Mouse (Mus musculus) limb, embryonic 11.5 days (tissue): ENCODE data around the gene Ackr3. TPM values are rescaled to one million over a fixed set of nuclear protein-coding genes. Genes with fewer than 3 reads are reported as not detected.

Experiments used
- ATAC-seq: fragments of 200-750 bp; cut with Nextera tagmentation; 2 replicates; pipeline ENCODE4 v1.8.0; 2017; ENCODE audit warnings: low read depth; ENCODE audit not compliant: insufficient number of reproducible peaks, low FRiP score, low TSS enrichment
- DNase-seq: peaks from one replicate; pipeline ENCODE4 v3.0.0-alpha.2; 2015; ENCODE audit warnings: low spot score
- H3K27ac ChIP-seq: fragments of 300-500 bp; sonication (generic); replicated peaks from 2 replicates; pipeline ENCODE4 v1.5.1; 2014; ENCODE audit warnings: low read depth, mild to moderate bottlenecking, low read length
- H3K27me3 ChIP-seq: fragments of 300-500 bp; sonication (generic); 2 replicates; pipeline ENCODE4 v1.6.1; 2014; ENCODE audit warnings: mild to moderate bottlenecking, low read length, mixed read lengths; ENCODE audit not compliant: control insufficient read depth, insufficient read depth
- H3K36me3 ChIP-seq: fragments of 300-500 bp; sonication (generic); 2 replicates; pipeline ENCODE4 v1.6.1; 2014; ENCODE audit warnings: mild to moderate bottlenecking, low read length, moderate library complexity, mixed read lengths; ENCODE audit not compliant: control insufficient read depth, insufficient read depth
- H3K4me1 ChIP-seq: fragments of 300-500 bp; sonication (generic); 2 replicates; pipeline ENCODE4 v1.6.1; 2014; ENCODE audit warnings: low read length, mixed read lengths; ENCODE audit not compliant: control insufficient read depth, insufficient read depth
- H3K4me2 ChIP-seq: fragments of 300-500 bp; sonication (generic); 2 replicates; pipeline ENCODE4 v1.6.1; 2014; ENCODE audit warnings: low read depth, mild to moderate bottlenecking, moderate library complexity; ENCODE audit not compliant: severe bottlenecking
- H3K4me3 ChIP-seq: fragments of 300-500 bp; sonication (generic); 2 replicates; pipeline ENCODE4 v1.5.1; 2014; ENCODE audit warnings: low read depth, low read length
- H3K9ac ChIP-seq: fragments of 300-500 bp; sonication (generic); 2 replicates; pipeline ENCODE4 v1.6.1; 2014; ENCODE audit warnings: mild to moderate bottlenecking, low read length
- H3K9me3 ChIP-seq: fragments of 300-500 bp; sonication (generic); 2 replicates; pipeline ENCODE4 v1.6.1; 2016; ENCODE audit warnings: low read length; ENCODE audit not compliant: control insufficient read depth
- WGBS: fragments of 180-500 bp; shearing (Covaris S2); extraction: QIAGEN DNeasy Blood & Tissue Kit; methylation state at CpG from one replicate; pipeline ENCODE4 v1.1.7; 2014; 5-methylcytosine and 5-hydroxymethylcytosine counted together
- polyA plus RNA-seq: library from polyadenylated mRNA; unstranded; fragments of >200 nt; fragmentation: Nextera tagmentation; extraction: Ambion mirVana; gene quantifications from 2 replicates; pipeline ENCODE4 v1.2.1, GENCODE M21; 2014

Gene Ackr3
- polyA plus RNA-seq, 1 experiment from 2014 or later, result 26.0 TPM

DNA sequence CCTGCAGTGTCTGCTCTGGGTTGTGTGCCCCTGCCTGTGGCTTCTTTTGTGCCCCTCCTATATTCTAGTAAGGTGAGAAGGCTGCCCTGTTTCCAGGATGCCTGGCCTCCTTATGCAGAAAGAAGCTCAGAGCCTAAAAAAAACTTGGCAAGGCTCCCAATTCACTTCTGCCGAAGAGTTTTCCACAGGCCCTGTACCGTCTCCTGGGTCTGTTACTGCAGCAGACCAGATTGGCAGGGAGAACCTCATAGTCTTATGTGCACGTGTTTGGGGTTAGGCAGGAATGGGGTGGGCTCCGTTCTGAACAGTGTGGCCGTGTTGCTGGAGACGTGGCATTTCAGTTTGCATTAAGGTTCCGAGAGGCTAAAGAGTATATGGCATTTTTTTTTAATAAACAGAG lies 27.6 kb upstream of the Ackr3 start:
- H3K36me3 ChIP-seq, result no peaks in the 10 kb centered on the region
- H3K9me3 ChIP-seq, result no peaks in the 10 kb centered on the region
- no peak for DNase-seq
- H3K27ac ChIP-seq, result no peak overlapping the region
- no peak overlapping the region for H3K4me3 ChIP-seq
- H3K27me3 ChIP-seq, result no peaks in the 10 kb centered on the region
- no peak overlapping the region for H3K4me2 ChIP-seq
- WGBS, result 78% methylated on average over 7 of the region's 7 CpGs
- no peak overlapping the region for H3K9ac ChIP-seq
- no peak for ATAC-seq
- no peaks in the 10 kb centered on the region for H3K4me1 ChIP-seq

DNA sequence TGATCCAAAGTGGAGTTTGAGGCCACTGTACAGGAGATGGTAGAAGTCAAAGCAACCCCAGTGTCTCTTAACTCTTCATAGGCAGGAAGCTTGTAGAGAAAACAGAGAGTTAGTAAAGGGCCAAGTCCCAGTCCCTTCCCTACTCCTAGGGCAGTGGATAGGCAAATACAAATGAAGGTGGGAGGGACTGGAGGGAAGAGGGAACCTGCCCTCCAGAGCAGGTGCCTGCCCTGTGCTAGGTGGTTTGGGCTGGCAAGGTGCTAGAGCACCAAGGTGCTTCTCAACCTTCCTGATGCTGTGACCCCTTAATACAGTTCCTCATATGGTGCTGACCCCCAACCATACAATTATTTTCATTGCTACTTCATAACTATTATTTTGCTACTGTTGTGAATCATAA lies 26.2 kb upstream of the Ackr3 start:
- Histone ChIP-seq H3K4me3 (no peak overlapping the region), H3K27me3 (no peaks in the 10 kb centered on the region), H3K9ac (no peak overlapping the region), H3K4me1 (no peaks in the 10 kb centered on the region), H3K27ac (no peak overlapping the region), H3K4me2 (no peak overlapping the region), H3K36me3 (no peaks in the 10 kb centered on the region), H3K9me3 (no peaks in the 10 kb centered on the region)
- DNase-seq, result no peak
- no peak for ATAC-seq

DNA sequence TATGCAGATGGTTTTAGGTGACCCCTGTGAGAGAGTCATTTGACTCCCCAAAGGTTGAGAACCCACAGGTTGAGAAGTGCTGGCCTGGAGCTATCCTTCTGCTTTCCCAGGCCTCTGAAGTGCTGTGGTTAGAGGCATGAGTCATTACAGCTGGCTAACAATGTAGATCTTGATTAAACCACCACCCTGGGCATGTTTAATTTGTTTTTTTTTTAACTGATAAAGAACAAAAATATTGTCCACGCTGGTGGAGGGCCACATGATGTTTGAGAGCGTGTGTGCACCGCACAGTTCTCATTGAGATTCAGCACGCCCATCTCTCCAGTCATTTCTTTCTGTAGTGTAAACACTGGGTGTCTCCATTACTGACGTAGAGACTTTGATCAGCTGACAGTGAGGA lies 25.8 kb upstream of the Ackr3 start:
- no peak overlapping the region for H3K9ac ChIP-seq
- 65% methylated on average over 5 of the region's 5 CpGs for WGBS

DNA sequence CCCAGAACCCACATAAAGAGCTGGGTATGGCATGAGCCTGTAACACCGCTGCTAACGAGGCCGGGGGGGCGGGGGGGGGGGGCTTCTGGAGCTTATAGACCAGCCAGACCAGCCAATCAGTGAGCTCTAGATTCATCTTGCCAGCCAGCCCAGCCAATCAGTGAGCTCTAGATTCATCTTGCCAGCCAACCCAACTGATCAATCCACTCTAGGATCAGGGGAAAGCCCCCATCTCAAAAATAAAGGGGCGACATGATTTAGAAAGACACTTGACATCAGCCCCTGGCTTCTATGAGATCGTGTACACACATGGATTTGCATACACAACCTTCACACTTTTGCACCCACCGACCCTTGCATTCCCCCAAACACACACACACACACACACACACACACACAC lies 23.3 kb upstream of the Ackr3 start:
- Histone ChIP-seq H3K27ac (no peak overlapping the region), H3K4me3 (no peak overlapping the region), H3K9me3 (no peaks in the 10 kb centered on the region), H3K36me3 (no peaks in the 10 kb centered on the region), H3K4me1 (no peaks in the 10 kb centered on the region), H3K9ac (no peak overlapping the region), H3K27me3 (no peaks in the 10 kb centered on the region), H3K4me2 (no peak overlapping the region)
- DNase-seq (no peak), ATAC-seq (no peak)
- 78% methylated on average over 7 of the region's 7 CpGs for WGBS

More for the DNA sequence above, 25.8 kb upstream of the Ackr3 start:
- no peak overlapping the region for H3K4me2 ChIP-seq
- no peaks in the 10 kb centered on the region for H3K9me3 ChIP-seq
- H3K27ac ChIP-seq, result no peak overlapping the region
- no peak for ATAC-seq
- no peak for DNase-seq
- no peaks in the 10 kb centered on the region for H3K36me3 ChIP-seq
- no peaks in the 10 kb centered on the region for H3K4me1 ChIP-seq
- no peaks in the 10 kb centered on the region for H3K27me3 ChIP-seq
- H3K4me3 ChIP-seq, result no peak overlapping the region

DNA sequence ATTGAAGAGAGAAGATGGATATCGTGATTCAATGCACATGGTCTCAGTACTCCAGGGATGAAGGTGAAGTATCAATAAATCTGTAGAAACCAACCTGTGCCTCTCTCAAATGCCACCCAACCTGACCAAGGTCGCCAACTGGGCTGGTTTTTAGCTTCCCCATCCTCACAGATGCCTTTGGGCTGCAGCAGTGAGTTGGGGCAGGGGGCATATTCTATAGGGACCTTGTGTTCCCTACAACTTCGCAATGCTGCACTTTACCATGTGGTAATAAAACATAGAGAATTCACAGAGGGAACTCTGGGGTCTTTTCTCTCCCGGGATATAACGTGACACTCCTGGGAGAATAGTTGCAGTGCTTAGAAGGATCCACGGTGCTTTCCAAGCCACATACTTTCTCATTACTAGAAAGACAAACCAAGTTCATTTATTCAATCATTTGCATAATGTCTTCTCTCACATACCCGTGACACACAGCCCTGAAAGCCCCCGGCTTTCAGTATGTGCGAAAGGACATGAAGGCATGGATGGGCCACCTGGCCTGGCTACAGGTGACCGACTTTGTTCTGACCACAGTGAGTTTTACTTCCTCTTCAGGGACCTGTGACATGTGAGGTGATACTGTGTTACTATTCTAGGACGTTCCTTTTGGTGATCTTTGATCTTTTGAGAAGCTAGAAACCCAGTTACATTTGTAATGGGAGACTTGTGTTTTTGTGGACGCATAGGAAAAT lies 22.6 kb upstream of the Ackr3 start:
- 83% methylated on average over 12 of the region's 12 CpGs for WGBS
- H3K36me3 ChIP-seq, result no peaks in the 10 kb centered on the region
- no peak for ATAC-seq
- no peaks in the 10 kb centered on the region for H3K9me3 ChIP-seq
- no peaks in the 10 kb centered on the region for H3K27me3 ChIP-seq
- H3K9ac ChIP-seq, result no peak overlapping the region
- no peak overlapping the region for H3K4me2 ChIP-seq
- no peak overlapping the region for H3K27ac ChIP-seq
- H3K4me1 ChIP-seq, result no peaks in the 10 kb centered on the region
- no peak overlapping the region for H3K4me3 ChIP-seq
- DNase-seq, result no peak

DNA sequence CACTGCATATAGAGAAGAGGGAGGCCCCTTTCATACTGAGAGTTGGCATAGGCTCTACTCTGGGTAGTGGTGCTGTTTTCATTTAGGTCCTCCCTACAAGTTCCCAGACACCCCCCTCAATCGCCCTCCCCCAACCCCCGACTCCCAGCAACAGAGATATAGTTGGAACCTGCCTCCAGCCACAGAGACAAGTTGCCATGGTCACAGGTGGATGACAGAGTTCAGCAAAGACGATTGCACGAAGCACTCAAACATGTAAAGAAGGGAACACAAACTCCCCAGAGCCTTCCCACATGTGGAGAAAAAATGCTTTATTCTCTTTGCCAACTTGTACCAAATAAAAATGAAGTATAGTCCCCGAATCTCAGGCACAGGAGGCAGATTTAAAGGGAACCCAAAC lies 21.3 kb upstream of the Ackr3 start:
- Histone ChIP-seq H3K36me3 (no peaks in the 10 kb centered on the region), H3K27ac (no peak overlapping the region), H3K4me1 (no peaks in the 10 kb centered on the region), H3K27me3 (no peaks in the 10 kb centered on the region), H3K4me2 (no peak overlapping the region), H3K9me3 (no peaks in the 10 kb centered on the region), H3K4me3 (no peak overlapping the region), H3K9ac (no peak overlapping the region)
- ATAC-seq (no peak), DNase-seq (no peak)
- whole genome bisulfite sequencing, result 77% methylated on average over 5 of the region's 5 CpGs

DNA sequence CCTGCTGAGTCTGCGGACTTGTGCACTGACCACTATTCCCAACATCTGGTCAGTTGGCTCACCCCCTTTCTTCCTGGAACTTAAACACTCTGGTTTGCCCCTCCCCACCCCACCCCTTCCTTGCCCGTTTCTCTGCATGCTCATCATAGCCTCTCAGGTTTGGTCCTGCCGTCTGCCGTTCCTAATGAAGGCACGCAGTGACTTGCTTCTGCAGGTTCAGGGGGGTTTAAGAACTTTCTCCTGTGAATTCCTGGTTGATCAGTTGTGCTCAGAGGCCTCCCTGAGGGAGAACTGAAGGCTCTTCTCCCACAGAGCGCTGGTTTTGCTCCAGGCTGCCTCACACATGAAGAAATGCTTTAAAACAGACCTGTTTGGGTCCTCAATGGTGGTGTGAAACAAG lies 20.2 kb upstream of the Ackr3 start:
- H3K9me3 ChIP-seq, result no peaks in the 10 kb centered on the region
- WGBS, result 42% methylated on average over 6 of the region's 6 CpGs
- H3K27ac ChIP-seq, result no peak overlapping the region
- H3K4me1 ChIP-seq, result no peaks in the 10 kb centered on the region
- no peak for DNase-seq
- no peaks in the 10 kb centered on the region for H3K27me3 ChIP-seq
- no peaks in the 10 kb centered on the region for H3K36me3 ChIP-seq
- H3K4me2 ChIP-seq, result no peak overlapping the region
- no peak overlapping the region for H3K9ac ChIP-seq
- no peak for ATAC-seq
- H3K4me3 ChIP-seq, result no peak overlapping the region

DNA sequence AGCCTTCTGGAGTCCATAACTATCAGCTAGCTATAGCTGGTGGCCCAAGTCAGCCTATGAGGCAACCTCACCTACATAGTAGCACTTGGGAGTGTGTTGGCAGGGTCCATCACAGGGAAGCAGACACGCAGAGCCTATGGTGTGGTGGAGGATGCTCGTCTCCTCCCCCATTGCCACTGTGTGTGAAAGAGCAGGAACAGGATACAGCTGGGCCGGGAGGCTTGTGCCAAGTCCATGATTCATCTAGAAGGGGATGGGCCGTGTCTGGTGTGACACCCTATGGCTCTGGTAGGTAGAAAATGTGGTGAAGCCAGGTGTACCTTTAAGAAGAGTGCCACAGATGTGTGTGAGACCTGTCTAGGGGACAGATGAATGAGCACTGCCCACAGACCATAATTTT lies 17.6 kb upstream of the Ackr3 start:
- Histone ChIP-seq H3K9ac (no peak overlapping the region), H3K27me3 (no peaks in the 10 kb centered on the region), H3K4me3 (no peak overlapping the region), H3K36me3 (no peaks in the 10 kb centered on the region), H3K4me2 (no peak overlapping the region), H3K27ac (no peak overlapping the region), H3K4me1 (0 out of 2 replicates have a peak, but pooled peaks cover 5% of the 10 kb centered on the region), H3K9me3 (no peaks in the 10 kb centered on the region)
- WGBS, result 89% methylated on average over 4 of the region's 4 CpGs
- no peak for ATAC-seq
- DNase-seq, result no peak

DNA sequence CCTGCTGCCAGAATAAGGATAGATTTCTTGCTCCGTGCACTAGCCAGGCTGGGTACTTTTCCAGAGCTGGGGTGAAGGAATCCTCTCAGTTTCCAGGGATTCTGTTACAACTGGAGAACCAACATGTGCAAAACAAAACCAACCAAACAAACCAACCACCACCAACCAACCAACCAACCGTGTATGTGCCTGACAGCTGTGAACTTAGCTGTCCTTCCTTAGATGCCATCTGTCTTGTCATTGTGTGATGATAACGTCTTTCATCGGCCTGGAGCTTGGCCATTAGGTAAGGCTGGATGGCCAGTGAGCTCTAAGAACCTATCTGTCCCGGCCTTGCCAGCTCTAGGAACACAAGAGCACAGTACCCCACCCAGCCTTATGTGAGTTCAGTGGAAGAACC lies 16.9 kb upstream of the Ackr3 start:
- 0 out of 2 replicates have a peak, but pooled peaks cover 5% of the 10 kb centered on the region for H3K4me1 ChIP-seq
- WGBS, result 88% methylated on average over 5 of the region's 5 CpGs
- H3K27me3 ChIP-seq, result no peaks in the 10 kb centered on the region
- H3K4me2 ChIP-seq, result no peak overlapping the region
- ATAC-seq (no peak), DNase-seq (no peak)
- H3K27ac ChIP-seq, result no peak overlapping the region
- no peaks in the 10 kb centered on the region for H3K9me3 ChIP-seq
- H3K9ac ChIP-seq, result no peak overlapping the region
- no peaks in the 10 kb centered on the region for H3K36me3 ChIP-seq
- H3K4me3 ChIP-seq, result no peak overlapping the region
